Comparison of ENCODE assay signal across 8 mouse cellular contexts in genomic region chr10:78457495-78458347, GRCm38 (mm10). TPM values are rescaled to one million over a fixed set of nuclear protein-coding genes. Genes with fewer than 3 reads are reported as not detected.
A peak's percentile ranks its signal among the peaks of the same experiment; 100 is the strongest.
DNase-seq lines count a peak whose midpoint lies in the region; ATAC-seq and TF ChIP-seq lines count a peak whose summit lies in the region.

No protein-coding gene starts in this region.

- H3K4me1 ChIP-seq in embryonic facial prominence, embryonic 11.5 days (ENCODE audit: control insufficient read depth, insufficient read depth, low read length): peaks cover 3% of the 10 kb centered on the region; the same call in 1 of the 2 replicates
- H3K4me1 ChIP-seq in heart, embryonic 10.5 days: peaks cover 30% of the 10 kb centered on the region
- peaks cover 22% of the 10 kb centered on the region for H3K4me1 ChIP-seq in lung, embryonic 15.5 days
- peaks cover 80% of the 10 kb centered on the region for H3K4me1 ChIP-seq in olfactory bulb, adult 2 months (ENCODE audit: control insufficient read depth, insufficient read depth, low read length)

- no peak for TF ChIP-seq CTCF in olfactory bulb, adult 2 months (IDR thresholded peaks at IDR 0.05; ENCODE audit: insufficient read depth, low read depth, low read length)

- no peak overlapping the region for H3K27ac ChIP-seq in embryonic facial prominence, embryonic 11.5 days (replicated peaks; ENCODE audit: low read depth, low read length)
- H3K27ac ChIP-seq in heart, embryonic 10.5 days: peak overlapping the region; percentile 7; the same call in 1 of the 2 replicates
- H3K27ac ChIP-seq in lung, embryonic 15.5 days: no peak overlapping the region
- peak overlapping the region; percentile 90 for H3K27ac ChIP-seq in olfactory bulb, adult 2 months (ENCODE audit: insufficient read depth, low read depth, low read length)

- H3K27me3 ChIP-seq in embryonic facial prominence, embryonic 11.5 days (ENCODE audit: control insufficient read depth, insufficient read depth, low read length): no peaks in the 10 kb centered on the region
- H3K27me3 ChIP-seq in heart, embryonic 10.5 days (ENCODE audit: insufficient read depth, poor library complexity, severe bottlenecking): peaks cover 6% of the 10 kb centered on the region; the same call in 1 of the 2 replicates
- no peaks in the 10 kb centered on the region for H3K27me3 ChIP-seq in lung, embryonic 15.5 days

- no peak overlapping the region for H3K4me2 ChIP-seq in embryonic facial prominence, embryonic 11.5 days (ENCODE audit: low read depth, low read length)
- peak overlapping the region; percentile 39 for H3K4me2 ChIP-seq in lung, embryonic 15.5 days

- H3K9me3 ChIP-seq in embryonic facial prominence, embryonic 11.5 days (replicated peaks; ENCODE audit: control insufficient read depth, low read length): no peaks in the 10 kb centered on the region
- no peaks in the 10 kb centered on the region for H3K9me3 ChIP-seq in heart, embryonic 10.5 days
- no peaks in the 10 kb centered on the region for H3K9me3 ChIP-seq in lung, embryonic 15.5 days

- no peak for ATAC-seq in embryonic facial prominence, embryonic 11.5 days (replicated peaks; ENCODE audit: insufficient number of reproducible peaks, low FRiP score, low TSS enrichment, low read depth)
- ATAC-seq in lung, embryonic 15.5 days (ENCODE audit: borderline replicate concordance, extremely low read depth, low FRiP score, low TSS enrichment): peak; percentile 25

- TF ChIP-seq POLR2A in olfactory bulb, adult 2 months (IDR thresholded peaks at IDR 0.05; ENCODE audit: insufficient read depth, low read depth, low read length): no peak

- WGBS in embryonic facial prominence, embryonic 11.5 days: 17% methylated on average over 10 of the region's 10 CpGs
- WGBS in heart, embryonic 10.5 days: 33% methylated on average over 10 of the region's 10 CpGs
- WGBS in lung, embryonic 15.5 days: 20% methylated on average over 10 of the region's 10 CpGs
- WGBS in olfactory bulb, adult 2 months: 41% methylated on average over 10 of the region's 10 CpGs

- no peak overlapping the region for H3K9ac ChIP-seq in embryonic facial prominence, embryonic 11.5 days (replicated peaks; ENCODE audit: low read length)
- no peak overlapping the region for H3K9ac ChIP-seq in lung, embryonic 15.5 days

- no peaks in the 10 kb centered on the region for H3K36me3 ChIP-seq in embryonic facial prominence, embryonic 11.5 days (replicated peaks; ENCODE audit: control insufficient read depth, insufficient read depth, low read depth, low read length)
- H3K36me3 ChIP-seq in heart, embryonic 10.5 days: no peaks in the 10 kb centered on the region
- H3K36me3 ChIP-seq in lung, embryonic 15.5 days: no peaks in the 10 kb centered on the region

- DNase-seq in right cerebral cortex, postnatal 10 days (ENCODE audit: low spot score in 2 of 2): peak; percentile 54 to 59
- DNase-seq in right cerebral cortex, adult 2 months (ENCODE audit: low spot score in 2 of 2): no peak
- peak; percentile 22 for DNase-seq in embryonic facial prominence, embryonic 11.5 days (ENCODE audit: low spot score)
- no peak for DNase-seq in heart, embryonic 10.5 days (ENCODE audit: low spot score)
- DNase-seq in kidney, adult 9 months: peak; percentile 67
- DNase-seq in layer of hippocampus, adult 8-10 months (ENCODE audit: low spot score in 2 of 2): no peak

- H3K4me3 ChIP-seq in embryonic facial prominence, embryonic 11.5 days (ENCODE audit: low read depth, low read length): no peak overlapping the region
- no peak overlapping the region for H3K4me3 ChIP-seq in heart, embryonic 10.5 days
- H3K4me3 ChIP-seq in lung, embryonic 15.5 days: no peak overlapping the region
- H3K4me3 ChIP-seq in olfactory bulb, adult 2 months (ENCODE audit: insufficient read depth, low read depth, low read length): no peak overlapping the region

RNA-seq across cellular contexts. Expression of gene Pdxk, which starts 7.1 kb away (rescaled TPM):
- 6.6 and 7.4 TPM in 2 replicates for polyA plus RNA-seq in embryonic facial prominence, embryonic 11.5 days (2014; fragmentation: Nextera tagmentation; extraction: Ambion mirVana)
- polyA plus RNA-seq in heart, embryonic 10.5 days (2016; fragmentation: Nextera tagmentation; extraction: Ambion mirVana): 6.5 and 7.0 TPM in 2 replicates
- polyA plus RNA-seq in lung, embryonic 15.5 days (2015; fragmentation: Nextera tagmentation; extraction: Ambion mirVana): 7.4 and 7.8 TPM in 2 replicates
- not detected in 2 replicates for polyA plus RNA-seq in olfactory bulb, adult 2 months (2012; ENCODE audit: insufficient read depth, insufficient read length, low replicate concordance, missing spikeins)
- total RNA-seq in layer of hippocampus, adult 8-10 months (2022): 100 to 1,000 TPM in 2 of 4 experiments, 10 to 100 TPM in 2; 94.9 to 110 (median 101) TPM

RNA-seq across cellular contexts. Expression of gene Cstb, which starts 32.3 kb away (rescaled TPM):
- polyA plus RNA-seq in embryonic facial prominence, embryonic 11.5 days (2014; fragmentation: Nextera tagmentation; extraction: Ambion mirVana): 168 and 177 TPM in 2 replicates
- polyA plus RNA-seq in heart, embryonic 10.5 days (2016; fragmentation: Nextera tagmentation; extraction: Ambion mirVana): 117 and 136 TPM in 2 replicates
- 219 and 222 TPM in 2 replicates for polyA plus RNA-seq in lung, embryonic 15.5 days (2015; fragmentation: Nextera tagmentation; extraction: Ambion mirVana)
- polyA plus RNA-seq in olfactory bulb, adult 2 months (2012; ENCODE audit: insufficient read depth, insufficient read length, low replicate concordance, missing spikeins): 1,067 TPM in 1 of 2 replicates, not detected in the other
- 10 to 100 TPM; 28.4 to 47.8 (median 36.8) TPM for total RNA-seq in layer of hippocampus, adult 8-10 months (2022)

RNA-seq across cellular contexts. Expression of gene Rrp1, which starts 44.9 kb away (rescaled TPM):
- polyA plus RNA-seq in embryonic facial prominence, embryonic 11.5 days (2014; fragmentation: Nextera tagmentation; extraction: Ambion mirVana): 225 and 243 TPM in 2 replicates
- 271 and 283 TPM in 2 replicates for polyA plus RNA-seq in heart, embryonic 10.5 days (2016; fragmentation: Nextera tagmentation; extraction: Ambion mirVana)
- polyA plus RNA-seq in lung, embryonic 15.5 days (2015; fragmentation: Nextera tagmentation; extraction: Ambion mirVana): 278 and 284 TPM in 2 replicates
- polyA plus RNA-seq in olfactory bulb, adult 2 months (2012; ENCODE audit: insufficient read depth, insufficient read length, low replicate concordance, missing spikeins): 444 TPM in 1 of 2 replicates, not detected in the other
- total RNA-seq in layer of hippocampus, adult 8-10 months (2022): 100 to 1,000 TPM; 323 to 359 (median 334) TPM

RNA-seq across cellular contexts. Expression of gene Olfr1358, which starts 59.5 kb away (rescaled TPM):
- not detected in 2 replicates for polyA plus RNA-seq in embryonic facial prominence, embryonic 11.5 days (2014; fragmentation: Nextera tagmentation; extraction: Ambion mirVana)
- polyA plus RNA-seq in heart, embryonic 10.5 days (2016; fragmentation: Nextera tagmentation; extraction: Ambion mirVana): not detected in 2 replicates
- polyA plus RNA-seq in lung, embryonic 15.5 days (2015; fragmentation: Nextera tagmentation; extraction: Ambion mirVana): not detected in 2 replicates
- not detected in 2 replicates for polyA plus RNA-seq in olfactory bulb, adult 2 months (2012; ENCODE audit: insufficient read depth, insufficient read length, low replicate concordance, missing spikeins)
- not detected for total RNA-seq in layer of hippocampus, adult 8-10 months (2022)

Comparison
In these comparisons a context has a peak if more than half of its experiments do, and no peak if none do; other contexts are left out.
1. DNase-seq: peak in right cerebral cortex, postnatal 10 days (2 of 2), embryonic facial prominence, embryonic 11.5 days (single experiment) and kidney, adult 9 months (single experiment); none in right cerebral cortex, adult 2 months (0 of 2), heart, embryonic 10.5 days (single experiment) and layer of hippocampus, adult 8-10 months (0 of 2).
2. H3K27ac ChIP-seq: peak in heart, embryonic 10.5 days (single experiment) and olfactory bulb, adult 2 months (single experiment); none in embryonic facial prominence, embryonic 11.5 days (single experiment) and lung, embryonic 15.5 days (single experiment).